Mouse (Mus musculus) lung, postnatal 0 days (tissue): ENCODE data around the gene Rad51b.

Source experiments
- CTCF ChIP-seq: IDR thresholded peaks from 2 replicates; pipeline ENCODE4 v1.5.1; 2016; ENCODE audit warnings: antibody characterized with exemption, mild to moderate bottlenecking
- EP300 ChIP-seq: IDR thresholded peaks from 2 replicates; pipeline ENCODE4 v1.6.1; 2016; ENCODE audit warnings: antibody characterized with exemption, mild to moderate bottlenecking, control low read depth

GRCm38 (mm10) chr12:79687683-79688386, 390.8 kb downstream of the Rad51b start:
- no peak for TF ChIP-seq CTCF
- TF ChIP-seq EP300: no peak
